Mouse (Mus musculus): ENCODE measurements around the gene Cd3g. TPM values are rescaled to one million over a fixed set of nuclear protein-coding genes. Genes with fewer than 3 reads are reported as not detected.
"Not testable (repeated sequence)": the region's sequence is repeated elsewhere in the genome, so short reads cannot be mapped to it uniquely, and the experiment has no call there.

Cd3g gene
- polyA plus RNA-seq, 1 experiment = not detected

DNA sequence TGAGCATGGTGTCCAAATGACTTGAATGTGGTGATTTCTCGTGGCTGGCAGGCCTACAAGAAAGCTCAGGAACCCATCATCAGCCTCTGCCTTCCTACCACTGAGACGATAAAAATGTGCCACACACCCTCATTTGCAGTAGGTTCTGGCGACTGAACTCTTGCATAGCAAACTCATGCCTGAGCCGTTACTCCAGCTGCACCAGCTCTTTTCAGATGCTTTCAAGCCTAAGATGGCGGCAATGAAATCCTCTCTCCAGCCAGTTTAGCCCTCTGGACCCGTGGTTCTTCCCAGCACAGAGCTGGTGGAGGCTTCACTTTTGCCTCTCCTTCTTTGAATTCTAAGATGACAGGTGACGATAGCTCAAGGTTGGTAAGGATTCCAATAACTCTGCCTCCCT is 425 bp downstream of the Cd3g start:
- Histone ChIP-seq H3K27me3 (replicated peaks) (peaks cover 22% of the 10 kb centered on the region), H3K36me3 (replicated peaks; ENCODE audit: low read length) (no peaks in the 10 kb centered on the region), H3K4me1 (peaks cover 29% of the 10 kb centered on the region), H3K4me3 (replicated peaks) (no peak overlapping the region), H3K9me3 (peaks cover 9% of the 10 kb centered on the region)
- TF ChIP-seq FLI1 (IDR thresholded peaks at IDR 0.05; ENCODE audit: low read length) (no peak), GATA1 (IDR thresholded peaks at IDR 0.05; ENCODE audit: borderline replicate concordance, low read length) (no peak)

GRCm38 (mm10) chr9:44977813-44978212 is 2.4 kb downstream of the Cd3g start:
- H3K4me1 ChIP-seq = peaks cover 37% of the 10 kb centered on the region
- peaks cover 36% of the 10 kb centered on the region for H3K27me3 ChIP-seq (replicated peaks)
- H3K4me3 ChIP-seq (replicated peaks) = no peak overlapping the region
- H3K9me3 ChIP-seq = peaks cover 9% of the 10 kb centered on the region
- no peaks in the 10 kb centered on the region for H3K36me3 ChIP-seq (replicated peaks; ENCODE audit: low read length)
- TF ChIP-seq GATA1 (IDR thresholded peaks at IDR 0.05; ENCODE audit: borderline replicate concordance, low read length) (no peak), FLI1 (IDR thresholded peaks at IDR 0.05; ENCODE audit: low read length) (no peak)

GRCm38 (mm10) chr9:44969450-44969849 is 10.8 kb downstream of the Cd3g start:
- Histone ChIP-seq H3K36me3 (replicated peaks; ENCODE audit: low read length) (no peaks in the 10 kb centered on the region), H3K27me3 (replicated peaks) (peaks cover 26% of the 10 kb centered on the region), H3K4me3 (replicated peaks) (no peak overlapping the region), H3K9me3 (no peaks in the 10 kb centered on the region), H3K4me1 (peaks cover 39% of the 10 kb centered on the region)
- TF ChIP-seq GATA1 (IDR thresholded peaks at IDR 0.05; ENCODE audit: borderline replicate concordance, low read length) (no peak), FLI1 (IDR thresholded peaks at IDR 0.05; ENCODE audit: low read length) (no peak)

DNA sequence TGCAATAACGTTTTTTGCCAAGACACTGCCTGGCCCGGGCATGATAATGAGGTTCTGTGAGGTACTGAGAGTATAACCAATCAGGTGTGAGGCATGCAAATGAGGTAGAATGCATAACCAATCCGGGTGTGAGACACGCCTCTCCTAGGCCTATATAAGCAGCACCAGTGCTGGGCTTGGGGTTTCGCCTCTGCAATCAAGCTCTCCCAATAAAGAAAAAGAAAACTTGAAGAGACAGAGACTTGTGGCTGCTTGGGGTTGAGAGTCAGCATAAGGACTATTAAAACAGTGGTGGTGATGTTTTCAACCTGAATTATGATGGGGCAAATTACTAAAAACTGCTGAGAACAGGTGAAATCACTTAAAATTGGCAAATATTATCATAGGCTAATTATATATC is 12.5 kb downstream of the Cd3g start:
- H3K9me3 ChIP-seq; H3K36me3 ChIP-seq (replicated peaks; ENCODE audit: low read length); H3K4me3 ChIP-seq (replicated peaks): not testable (repeated sequence)
- Histone ChIP-seq H3K4me1 (peaks cover 33% of the 10 kb centered on the region), H3K27me3 (replicated peaks) (peaks cover 11% of the 10 kb centered on the region)

GRCm38 (mm10) chr9:44966815-44967242 is 13.4 kb downstream of the Cd3g start:
- Histone ChIP-seq H3K36me3 (replicated peaks; ENCODE audit: low read length) (peaks cover 19% of the 10 kb centered on the region), H3K9me3 (no peaks in the 10 kb centered on the region), H3K4me1 (peaks cover 33% of the 10 kb centered on the region), H3K4me3 (replicated peaks) (peak overlapping the region; percentile 1), H3K27me3 (replicated peaks) (peaks cover 7% of the 10 kb centered on the region)
- TF ChIP-seq GATA1 (IDR thresholded peaks at IDR 0.05; ENCODE audit: borderline replicate concordance, low read length) (no peak), FLI1 (IDR thresholded peaks at IDR 0.05; ENCODE audit: low read length) (no peak)

DNA sequence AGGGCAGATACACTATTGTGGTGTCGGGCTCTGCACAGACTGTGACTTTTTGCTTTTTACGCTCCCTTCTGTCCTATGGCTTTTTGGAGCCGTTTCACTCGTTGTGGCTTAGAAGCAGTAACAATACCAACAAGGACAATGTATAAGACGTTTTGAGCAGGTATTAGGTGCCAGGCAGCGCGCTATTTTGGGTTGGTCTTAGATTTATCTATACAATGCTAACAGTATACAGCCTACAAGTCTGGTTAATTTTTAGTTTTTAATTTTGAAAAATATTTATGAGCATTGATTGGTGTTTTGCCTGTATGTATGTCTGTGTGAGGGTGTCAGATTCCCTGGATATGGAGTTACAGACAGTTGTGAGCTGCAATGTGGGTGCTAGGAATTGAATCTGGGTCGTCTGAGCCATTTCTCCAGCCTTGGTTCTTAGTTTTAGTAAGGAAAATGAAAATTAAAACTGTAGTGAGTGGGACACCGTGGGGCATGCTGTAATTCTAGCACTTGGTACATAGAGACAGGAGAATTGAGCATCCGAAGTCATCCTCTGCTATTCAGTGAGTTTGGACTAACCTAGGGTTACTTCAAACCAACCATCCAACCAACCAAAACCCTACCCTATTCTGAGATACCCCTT is 14.3 kb downstream of the Cd3g start:
- no peaks in the 10 kb centered on the region for H3K9me3 ChIP-seq
- TF ChIP-seq GATA1 (IDR thresholded peaks at IDR 0.05; ENCODE audit: borderline replicate concordance, low read length) = no peak
- no peak for TF ChIP-seq FLI1 (IDR thresholded peaks at IDR 0.05; ENCODE audit: low read length)
- peaks cover 5% of the 10 kb centered on the region for H3K27me3 ChIP-seq (replicated peaks)

GRCm38 (mm10) chr9:44965126-44965832 is 15.0 kb downstream of the Cd3g start, which contains the start of gene Ube4a:
Ube4a (minus strand) TSS chr9:44965600.
- Histone ChIP-seq H3K4me3 (replicated peaks) (peak within 1 kb of the TSS; percentile 97), H3K4me1 (peaks cover 36% of the 10 kb centered on the region), H3K27me3 (replicated peaks) (peaks cover 3% of the 10 kb centered on the region), H3K9me3 (no peaks in the 10 kb centered on the region), H3K36me3 (replicated peaks; ENCODE audit: low read length) (peaks cover 34% of the 10 kb centered on the region)
- TF ChIP-seq FLI1 (IDR thresholded peaks at IDR 0.05; ENCODE audit: low read length) (peak; percentile 78), GATA1 (IDR thresholded peaks at IDR 0.05; ENCODE audit: borderline replicate concordance, low read length) (no peak)

More for the DNA sequence above, 14.3 kb downstream of the Cd3g start:
- H3K4me3 ChIP-seq (replicated peaks) = peak overlapping the region; percentile 97
- H3K36me3 ChIP-seq (replicated peaks; ENCODE audit: low read length) = peaks cover 28% of the 10 kb centered on the region
- H3K4me1 ChIP-seq = peaks cover 38% of the 10 kb centered on the region

DNA sequence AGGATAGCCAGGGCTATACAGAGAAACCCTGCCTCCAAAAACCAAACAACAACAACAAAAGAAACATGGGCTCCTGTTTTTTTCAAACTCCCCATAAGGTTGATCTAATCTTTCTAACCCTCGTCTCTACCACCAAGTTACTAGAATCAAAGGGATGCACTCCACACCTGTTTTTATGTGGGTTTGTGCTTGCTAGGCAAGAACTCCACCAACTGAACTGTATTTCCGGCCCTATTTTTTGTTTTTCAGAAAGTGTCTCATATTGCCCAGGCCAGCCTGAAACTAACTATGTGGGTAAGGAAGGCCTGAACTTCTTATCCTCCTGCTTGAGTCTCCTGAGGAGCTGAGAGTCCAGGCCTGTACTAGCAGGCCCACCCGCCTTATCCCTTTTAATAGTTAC is 25.8 kb downstream of the Cd3g start:
- peaks cover 96% of the 10 kb centered on the region for H3K36me3 ChIP-seq (replicated peaks; ENCODE audit: low read length)
- H3K9me3 ChIP-seq = no peaks in the 10 kb centered on the region
- H3K27me3 ChIP-seq (replicated peaks) = no peaks in the 10 kb centered on the region
- no peaks in the 10 kb centered on the region for H3K4me1 ChIP-seq
- no peak for TF ChIP-seq FLI1 (IDR thresholded peaks at IDR 0.05; ENCODE audit: low read length)
- no peak for TF ChIP-seq GATA1 (IDR thresholded peaks at IDR 0.05; ENCODE audit: borderline replicate concordance, low read length)
- no peak overlapping the region for H3K4me3 ChIP-seq (replicated peaks)

DNA sequence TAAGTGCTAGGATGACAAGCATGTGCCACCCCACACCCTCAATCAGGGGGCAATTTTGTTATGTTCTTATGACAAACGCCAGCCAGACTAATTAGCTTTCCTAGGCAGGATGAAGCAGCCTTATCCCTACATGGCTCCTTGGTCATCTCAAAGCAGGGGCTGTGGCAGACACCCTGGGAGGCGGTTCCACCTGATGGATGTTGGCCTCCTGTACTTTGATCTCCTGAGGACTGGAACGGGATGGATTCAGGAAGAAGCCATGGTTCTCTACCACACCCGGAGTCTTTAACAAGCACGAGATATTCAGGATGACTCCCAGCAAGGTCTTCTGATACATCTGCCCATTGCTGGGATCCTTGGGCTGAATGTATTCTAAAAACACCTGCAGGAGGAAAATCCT is 32.4 kb downstream of the Cd3g start:
- no peaks in the 10 kb centered on the region for H3K27me3 ChIP-seq (replicated peaks)
- H3K4me1 ChIP-seq = no peaks in the 10 kb centered on the region
- peaks cover 100% of the 10 kb centered on the region for H3K36me3 ChIP-seq (replicated peaks; ENCODE audit: low read length)
- H3K9me3 ChIP-seq = no peaks in the 10 kb centered on the region
- no peak overlapping the region for H3K4me3 ChIP-seq (replicated peaks)
- TF ChIP-seq FLI1 (IDR thresholded peaks at IDR 0.05; ENCODE audit: low read length) (no peak), GATA1 (IDR thresholded peaks at IDR 0.05; ENCODE audit: borderline replicate concordance, low read length) (no peak)

GRCm38 (mm10) chr9:44946185-44946695 is 34.0 kb downstream of the Cd3g start:
- Histone ChIP-seq H3K4me1 (no peaks in the 10 kb centered on the region), H3K36me3 (replicated peaks; ENCODE audit: low read length) (peaks cover 100% of the 10 kb centered on the region), H3K4me3 (replicated peaks) (no peak overlapping the region), H3K9me3 (no peaks in the 10 kb centered on the region), H3K27me3 (replicated peaks) (no peaks in the 10 kb centered on the region)
- TF ChIP-seq FLI1 (IDR thresholded peaks at IDR 0.05; ENCODE audit: low read length) = no peak
- no peak for TF ChIP-seq GATA1 (IDR thresholded peaks at IDR 0.05; ENCODE audit: borderline replicate concordance, low read length)

All from megakaryocyte, embryonic 14.5 days (primary cell).